Mouse (Mus musculus): ENCODE results near the gene Glce.

DNA sequence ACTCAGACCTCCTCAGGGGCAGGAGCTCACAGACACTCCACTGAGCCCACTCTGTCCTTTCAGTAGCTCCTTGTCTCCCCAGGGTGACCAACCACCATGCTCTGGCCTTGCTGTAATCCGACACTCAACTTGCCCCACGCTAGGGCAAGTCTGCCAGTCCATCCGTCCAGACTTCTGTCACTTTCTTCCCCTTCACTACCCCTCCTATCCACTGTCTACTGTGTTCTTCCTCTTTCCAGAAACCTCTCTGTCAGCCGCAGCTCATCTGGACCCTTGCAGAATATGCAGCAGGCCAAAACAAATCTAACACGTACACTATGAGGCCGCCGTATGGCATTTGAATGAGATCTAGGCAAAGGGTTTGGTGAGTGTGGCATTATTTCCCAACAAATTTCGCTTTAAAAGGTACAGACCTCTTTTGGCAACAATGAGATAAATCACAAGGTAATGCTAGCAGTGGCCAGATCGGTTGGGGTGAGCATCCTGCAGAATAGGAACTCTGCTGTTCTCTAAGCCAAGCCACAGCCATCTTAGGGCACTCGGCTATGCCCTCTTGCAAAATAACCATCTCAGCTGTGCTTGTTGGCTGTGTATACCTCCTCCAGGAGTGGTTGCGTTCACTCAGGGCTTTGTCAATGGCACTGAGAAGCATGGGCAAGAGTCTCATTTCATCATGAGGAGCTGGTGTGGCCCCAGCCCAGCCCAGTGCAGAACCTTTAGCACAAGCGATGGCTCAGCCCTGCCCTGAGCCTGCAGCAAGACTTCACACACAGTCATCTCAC is 108.9 kb downstream of the Glce start:
- TF ChIP-seq CTCF (IDR thresholded peaks at IDR 0.05; ENCODE audit: low read depth) (no peak), EP300 (optimal IDR thresholded peaks at IDR 0.05) (no peak)

Measured in stomach, postnatal 0 days (tissue).